Mouse (Mus musculus) heart, embryonic 11.5 days (tissue): Measurements from ENCODE around the gene Toe1. TPM values are rescaled to one million over a fixed set of nuclear protein-coding genes. Genes with fewer than 3 reads are reported as not detected.
A peak's percentile ranks its signal among the peaks of the same experiment; 100 is the strongest.
"Not testable (repeated sequence)": the region's sequence is repeated elsewhere in the genome, so short reads cannot be mapped to it uniquely, and the experiment has no call there.

Experiments
- ATAC-seq: fragments of 200-750 bp; cut with Nextera tagmentation; replicated peaks from 2 replicates; pipeline ENCODE4 v1.8.0; 2017; ENCODE audit warnings: moderate library complexity; ENCODE audit not compliant: insufficient number of reproducible peaks, low FRiP score, low TSS enrichment
- H3K27ac ChIP-seq: fragments of 300-500 bp; sonication (generic); 2 replicates; pipeline ENCODE4 v1.5.1; 2014; ENCODE audit warnings: mild to moderate bottlenecking, low read depth, low read length
- H3K27me3 ChIP-seq: fragments of 300-500 bp; sonication (generic); 2 replicates; pipeline ENCODE4 v1.6.1; 2014; ENCODE audit warnings: mild to moderate bottlenecking, low read length, mixed read lengths; ENCODE audit not compliant: control insufficient read depth, insufficient read depth
- H3K36me3 ChIP-seq: fragments of 300-500 bp; sonication (generic); 2 replicates; pipeline ENCODE4 v1.6.1; 2014; ENCODE audit warnings: mild to moderate bottlenecking, low read length, moderate library complexity, mixed read lengths; ENCODE audit not compliant: control insufficient read depth, insufficient read depth
- H3K4me1 ChIP-seq: fragments of 300-500 bp; sonication (generic); 2 replicates; pipeline ENCODE4 v1.6.1; 2014; ENCODE audit warnings: low read length; ENCODE audit not compliant: control insufficient read depth, insufficient read depth
- H3K4me2 ChIP-seq: fragments of 300-500 bp; sonication (generic); 2 replicates; pipeline ENCODE4 v1.6.1; 2014; ENCODE audit warnings: mild to moderate bottlenecking, moderate library complexity
- H3K4me3 ChIP-seq: fragments of 300-500 bp; sonication (generic); 2 replicates; pipeline ENCODE4 v1.5.1; 2014; ENCODE audit warnings: low read depth, low read length
- H3K9ac ChIP-seq: fragments of 300-500 bp; sonication (generic); 2 replicates; pipeline ENCODE4 v1.6.1; 2014; ENCODE audit warnings: mild to moderate bottlenecking, low read depth, low read length, moderate library complexity
- H3K9me3 ChIP-seq: fragments of 300-500 bp; sonication (generic); replicated peaks from 2 replicates; pipeline ENCODE4 v1.6.1; 2016; ENCODE audit warnings: low read length; ENCODE audit not compliant: control insufficient read depth
- WGBS: fragments of 180-500 bp; shearing (Covaris S2); extraction: QIAGEN DNeasy Blood & Tissue Kit; methylation state at CpG from one replicate; pipeline ENCODE4 v1.1.7; 2014; ENCODE audit not compliant: insufficient replicate concordance; 5-methylcytosine and 5-hydroxymethylcytosine counted together
- polyA plus RNA-seq: library from polyadenylated mRNA; unstranded; fragments of >200 nt; fragmentation: Nextera tagmentation; extraction: Ambion mirVana; gene quantifications from 2 replicates; pipeline ENCODE4 v1.2.1, GENCODE M21; 2014

Toe1 gene
- 21.5 and 25.1 TPM in 2 replicates for polyA plus RNA-seq

GRCm38 (mm10) chr4:116807197-116808129, at the start of gene Toe1, which contains the start of gene Mutyh:
TSS of gene Toe1 (minus strand) at chr4:116807640.
TSS of gene Mutyh (plus strand) at chr4:116807723.
- H3K4me1 ChIP-seq: peaks cover 4% of the 10 kb centered on the region; the same call in 1 of the 2 replicates
- under 1% methylated on average over 58 of the region's 58 CpGs for whole genome bisulfite sequencing
- peak within 1 kb of the TSS; percentile 73 for H3K4me2 ChIP-seq
- H3K4me3 ChIP-seq: peak within 1 kb of the TSS; percentile 77
- H3K27me3 ChIP-seq: no peaks in the 10 kb centered on the region
- no peaks in the 10 kb centered on the region for H3K9me3 ChIP-seq
- H3K36me3 ChIP-seq: peaks cover 11% of the 10 kb centered on the region
- H3K27ac ChIP-seq: peak within 1 kb of the TSS; percentile 73
- peak; percentile 96 for ATAC-seq
- peak within 1 kb of the TSS; percentile 84 for H3K9ac ChIP-seq

- Histone ChIP-seq H3K4me2 (no peak overlapping the region), H3K27me3 (no peaks in the 10 kb centered on the region), H3K27ac (no peak overlapping the region), H3K36me3 (no peaks in the 10 kb centered on the region), H3K4me1 (no peaks in the 10 kb centered on the region), H3K9me3 (no peaks in the 10 kb centered on the region), H3K9ac (no peak overlapping the region), H3K4me3 (no peak overlapping the region)
- WGBS: 87% methylated on average over 10 of the region's 10 CpGs
- no peak for ATAC-seq
Observed at GRCm38 (mm10) chr4:116857203-116857602, 49.8 kb upstream of the Toe1 start.

- 15% methylated on average over 2 of the region's 2 CpGs for WGBS
- ATAC-seq: no peak
- Histone ChIP-seq H3K27ac (no peak overlapping the region), H3K9ac (no peak overlapping the region), H3K4me3 (no peak overlapping the region), H3K4me2 (no peak overlapping the region), H3K9me3 (no peaks in the 10 kb centered on the region), H3K36me3 (no peaks in the 10 kb centered on the region), H3K4me1 (no peaks in the 10 kb centered on the region), H3K27me3 (no peaks in the 10 kb centered on the region)
Observed at GRCm38 (mm10) chr4:116854286-116854685, 46.8 kb upstream of the Toe1 start.

- Histone ChIP-seq H3K4me2 (no peak overlapping the region), H3K36me3 (no peaks in the 10 kb centered on the region), H3K4me1 (no peaks in the 10 kb centered on the region), H3K27me3 (no peaks in the 10 kb centered on the region), H3K9ac (no peak overlapping the region), H3K4me3 (no peak overlapping the region), H3K9me3 (no peaks in the 10 kb centered on the region), H3K27ac (no peak overlapping the region)
- WGBS: 78% methylated on average over 3 of the region's 3 CpGs
- ATAC-seq: no peak
Observed at GRCm38 (mm10) chr4:116849901-116850300, 42.5 kb upstream of the Toe1 start.

GRCm38 (mm10) chr4:116844324-116844723, 36.9 kb upstream of the Toe1 start:
- ATAC-seq: no peak
- Histone ChIP-seq H3K4me2 (no peak overlapping the region), H3K9ac (no peak overlapping the region), H3K4me3 (no peak overlapping the region), H3K36me3 (no peaks in the 10 kb centered on the region), H3K27me3 (peaks cover 3% of the 10 kb centered on the region; the same call in 1 of the 2 replicates), H3K9me3 (no peaks in the 10 kb centered on the region), H3K4me1 (no peaks in the 10 kb centered on the region), H3K27ac (no peak overlapping the region)
- 94% methylated on average over 3 of the region's 3 CpGs for WGBS

GRCm38 (mm10) chr4:116840841-116841240, 33.4 kb upstream of the Toe1 start:
- no peak overlapping the region for H3K4me3 ChIP-seq
- ATAC-seq: no peak

GRCm38 (mm10) chr4:116840096-116840495, 32.7 kb upstream of the Toe1 start:
- ATAC-seq, H3K9ac ChIP-seq: not testable (repeated sequence)
- H3K4me2 ChIP-seq: peak overlapping the region; percentile 60

More at GRCm38 (mm10) chr4:116840841-116841240, 33.4 kb upstream of the Toe1 start:
- Histone ChIP-seq H3K9ac (no peak overlapping the region), H3K4me2 (no peak overlapping the region), H3K36me3 (no peaks in the 10 kb centered on the region), H3K27me3 (peaks cover 3% of the 10 kb centered on the region; the same call in 1 of the 2 replicates), H3K9me3 (no peaks in the 10 kb centered on the region), H3K27ac (no peak overlapping the region), H3K4me1 (no peaks in the 10 kb centered on the region)
- WGBS: 75% methylated on average over 6 of the region's 6 CpGs

GRCm38 (mm10) chr4:116838999-116839398, 31.6 kb upstream of the Toe1 start:
- H3K4me3 ChIP-seq: no peak overlapping the region
- H3K9ac ChIP-seq: no peak overlapping the region
- WGBS: 47% methylated on average over 2 of the region's 2 CpGs
- H3K36me3 ChIP-seq: no peaks in the 10 kb centered on the region
- no peaks in the 10 kb centered on the region for H3K4me1 ChIP-seq
- no peaks in the 10 kb centered on the region for H3K9me3 ChIP-seq
- H3K27me3 ChIP-seq: peaks cover 3% of the 10 kb centered on the region; the same call in 1 of the 2 replicates
- H3K4me2 ChIP-seq: no peak overlapping the region
- no peak for ATAC-seq
- H3K27ac ChIP-seq: no peak overlapping the region

More at GRCm38 (mm10) chr4:116840096-116840495, 32.7 kb upstream of the Toe1 start:
- peak overlapping the region; percentile 21 for H3K4me3 ChIP-seq
- H3K36me3 ChIP-seq, H3K27me3 ChIP-seq, H3K4me1 ChIP-seq, H3K27ac ChIP-seq, H3K9me3 ChIP-seq: not testable (repeated sequence)
- 9% methylated on average over 20 of the region's 29 CpGs for WGBS
